Mouse (Mus musculus): ENCODE measurements around the gene Psmb8. TPM values are rescaled to one million over a fixed set of nuclear protein-coding genes. Genes with fewer than 3 reads are reported as not detected.
A peak's percentile ranks its signal among the peaks of the same experiment; 100 is the strongest.

The Psmb8 gene
- total and polyA plus RNA-seq, 3 experiments = 133 to 144 TPM; not detected in 1

- no peak overlapping the region for H3K4me3 ChIP-seq (ENCODE audit: control insufficient read depth in 1 of 2, insufficient read depth in 1 of 2, low read depth in 2 of 2, low read length in 2 of 2)
- H3K27me3 ChIP-seq (ENCODE audit: control insufficient read depth in 1 of 2, insufficient read depth in 2 of 2, low read length in 2 of 2) = no peaks in the 10 kb centered on the region
- H3K36me3 ChIP-seq (ENCODE audit: control insufficient read depth in 1 of 2, insufficient read depth in 2 of 2, low read length in 2 of 2) = peaks cover 0 to 3% of the 10 kb centered on the region in 2 experiments; a peak in 2 of 4 replicates
- H3K79me2 ChIP-seq (ENCODE audit: control insufficient read depth, insufficient read depth, low read length, poor library complexity) = no peaks in the 10 kb centered on the region
- DNase-seq (ENCODE audit: low read depth, low spot score) = peak; percentile 85
- H3K27ac ChIP-seq (ENCODE audit: control insufficient read depth, low read depth, low read length) = no peak overlapping the region
- peak; percentile 33; the same call in 1 of the 2 replicates for TF ChIP-seq JUND (IDR thresholded peaks at IDR 0.05; ENCODE audit: low read depth, low read length)
- TF ChIP-seq MXI1 (IDR thresholded peaks at IDR 0.05; ENCODE audit: low read depth, low read length) = no peak
- no peak for TF ChIP-seq USF2 (IDR thresholded peaks at IDR 0.05; ENCODE audit: borderline replicate concordance in 1 of 2, insufficient read depth in 1 of 2, low read depth in 1 of 2, low read length in 2 of 2)
- TF ChIP-seq TAL1 (IDR thresholded peaks at IDR 0.05; ENCODE audit: low read length) = no peak
- TF ChIP-seq CTCF (IDR thresholded peaks at IDR 0.05 in 2 of 3, conservative IDR thresholded peaks at IDR 0.05 in 1 of 3; ENCODE audit: control insufficient read depth in 1 of 3, insufficient read depth in 1 of 3, low read depth in 2 of 3, low read length in 3 of 3, poor library complexity in 1 of 3, severe bottlenecking in 1 of 3) = peak; percentile 42 to 86 (median 74)
- no peak for TF ChIP-seq POLR2A (IDR thresholded peaks at IDR 0.05; ENCODE audit: control insufficient read depth in 1 of 2, insufficient read depth in 1 of 2, low read depth in 1 of 2, low read length in 2 of 2, poor library complexity in 1 of 2)
- peak; percentile 86 for TF ChIP-seq SMC3 (IDR thresholded peaks at IDR 0.05; ENCODE audit: low read depth, low read length)
- peak; percentile 60; the same call in 1 of the 2 replicates for TF ChIP-seq SIN3A (IDR thresholded peaks at IDR 0.05; ENCODE audit: low read length)
- no peak for TF ChIP-seq ZMIZ1 (IDR thresholded peaks at IDR 0.05; ENCODE audit: low read depth, low read length)
- peak; percentile 92 for TF ChIP-seq ZC3H11A (IDR thresholded peaks at IDR 0.05; ENCODE audit: low read depth, low read length)
- TF ChIP-seq RAD21 (IDR thresholded peaks at IDR 0.05; ENCODE audit: low read depth, low read length) = peak; percentile 88
- no peak overlapping the region for H3K9ac ChIP-seq (ENCODE audit: control insufficient read depth, low read depth, low read length, poor library complexity, severe bottlenecking)
- peaks cover 2 to 6% of the 10 kb centered on the region in 2 experiments; a peak in 3 of 4 replicates for H3K4me1 ChIP-seq (ENCODE audit: control insufficient read depth in 1 of 2, insufficient read depth in 2 of 2, low read length in 2 of 2)
- no peaks in the 10 kb centered on the region for H3K9me3 ChIP-seq (replicated peaks; ENCODE audit: insufficient read depth, low read length)
Measured at GRCm38 (mm10) chr17:34169279-34169678, 28.2 kb upstream of the Psmb8 start.

- H3K9me3 ChIP-seq (replicated peaks; ENCODE audit: insufficient read depth, low read length) = no peaks in the 10 kb centered on the region
- no peaks in the 10 kb centered on the region for H3K79me2 ChIP-seq (ENCODE audit: control insufficient read depth, insufficient read depth, low read length, poor library complexity)
- H3K27me3 ChIP-seq (ENCODE audit: control insufficient read depth in 1 of 2, insufficient read depth in 2 of 2, low read length in 2 of 2) = no peaks in the 10 kb centered on the region
- H3K4me3 ChIP-seq (ENCODE audit: control insufficient read depth in 1 of 2, insufficient read depth in 1 of 2, low read depth in 2 of 2, low read length in 2 of 2) = no peak overlapping the region
- H3K9ac ChIP-seq (ENCODE audit: control insufficient read depth, low read depth, low read length, poor library complexity, severe bottlenecking) = no peak overlapping the region
- no peak overlapping the region; the same call in 1 of the 2 replicates for H3K27ac ChIP-seq (ENCODE audit: control insufficient read depth, low read depth, low read length)
- H3K36me3 ChIP-seq (ENCODE audit: control insufficient read depth in 1 of 2, insufficient read depth in 2 of 2, low read length in 2 of 2) = peaks cover 0 to 3% of the 10 kb centered on the region in 2 experiments; a peak in 2 of 4 replicates
- 0 out of 4 replicates have a peak, but pooled peaks cover 0 to 3% of the 10 kb centered on the region in 2 experiments for H3K4me1 ChIP-seq (ENCODE audit: control insufficient read depth in 1 of 2, insufficient read depth in 2 of 2, low read length in 2 of 2)
- no peak for DNase-seq (ENCODE audit: low read depth, low spot score)
- TF ChIP-seq TCF12 (IDR thresholded peaks at IDR 0.05; ENCODE audit: low read depth, low read length) (no peak), SMC3 (IDR thresholded peaks at IDR 0.05; ENCODE audit: low read depth, low read length) (no peak; the same call in 1 of the 2 replicates), MAX (IDR thresholded peaks at IDR 0.05; ENCODE audit: low read length) (no peak), ELF1 (IDR thresholded peaks at IDR 0.05; ENCODE audit: low read depth, low read length) (no peak), MAZ (IDR thresholded peaks at IDR 0.05; ENCODE audit: low read depth, low read length) (no peak), ZC3H11A (IDR thresholded peaks at IDR 0.05; ENCODE audit: low read depth, low read length) (no peak), ZNF384 (IDR thresholded peaks at IDR 0.05; ENCODE audit: low read depth, low read length) (no peak), CHD1 (IDR thresholded peaks at IDR 0.05; ENCODE audit: low read depth, low read length) (no peak), GATA1 (IDR thresholded peaks at IDR 0.05; ENCODE audit: low read depth, low read length) (no peak), ETS1 (IDR thresholded peaks at IDR 0.05; ENCODE audit: low read depth, low read length) (no peak), CTCF (IDR thresholded peaks at IDR 0.05 in 2 of 3, conservative IDR thresholded peaks at IDR 0.05 in 1 of 3; ENCODE audit: control insufficient read depth in 1 of 3, insufficient read depth in 1 of 3, low read depth in 2 of 3, low read length in 3 of 3, poor library complexity in 1 of 3, severe bottlenecking in 1 of 3) (no peak), USF1 (IDR thresholded peaks at IDR 0.05; ENCODE audit: low read depth, low read length) (no peak), SIN3A (IDR thresholded peaks at IDR 0.05; ENCODE audit: low read length) (no peak), KAT2A (conservative IDR thresholded peaks at IDR 0.05; ENCODE audit: low read depth, low read length) (no peak), POLR2AphosphoS2 (IDR thresholded peaks at IDR 0.05; ENCODE audit: low read length) (no peak), NRF1 (IDR thresholded peaks at IDR 0.05; ENCODE audit: insufficient read depth, low read depth, low read length, poor library complexity, severe bottlenecking) (no peak), EP300 (IDR thresholded peaks at IDR 0.05; ENCODE audit: low read depth in 1 of 2, low read length in 2 of 2) (no peak), E2F4 (IDR thresholded peaks at IDR 0.05; ENCODE audit: borderline replicate concordance, low read depth, low read length) (no peak), BHLHE40 (IDR thresholded peaks at IDR 0.05; ENCODE audit: borderline replicate concordance, low read depth, low read length) (no peak)
Measured at GRCm38 (mm10) chr17:34170487-34170876, 27.0 kb upstream of the Psmb8 start.
